Mouse (Mus musculus) E14TG2a.4 (cell line): ENCODE results near the gene Med19.

Source experiments
- CTCF ChIP-seq: conservative IDR thresholded peaks from 2 replicates; pipeline ENCODE4 v1.5.1; 2014; ENCODE audit warnings: low read length
- POU5F1 ChIP-seq: IDR thresholded peaks from 2 replicates; pipeline ENCODE4 v1.6.1; 2014; ENCODE audit warnings: low read length, borderline replicate concordance

DNA sequence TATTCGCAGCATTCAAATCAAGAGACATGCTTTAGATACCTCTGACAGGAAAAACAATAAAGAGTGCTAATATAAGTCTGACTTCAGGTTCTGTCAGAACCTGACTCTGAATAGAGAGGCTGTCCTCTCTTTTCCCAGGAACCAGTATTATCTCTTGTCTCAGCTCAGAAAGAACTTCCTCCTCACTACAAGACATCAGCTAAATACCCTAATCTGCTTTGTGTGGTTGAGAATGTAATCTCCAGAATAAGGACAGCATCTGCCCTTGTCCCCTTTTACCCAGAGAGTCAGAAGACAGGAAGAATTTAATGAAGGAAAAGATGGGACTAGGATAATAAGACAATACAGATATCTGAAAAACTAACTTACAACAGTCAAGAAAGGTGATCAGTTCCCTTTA, 25.3 kb downstream of the Med19 start:
- TF ChIP-seq CTCF (no peak), POU5F1 (no peak)
